Mouse (Mus musculus) lung, embryonic 15.5 days (tissue): Measurements from ENCODE around the gene Heatr9. TPM values are rescaled to one million over a fixed set of nuclear protein-coding genes. Genes with fewer than 3 reads are reported as not detected.
"Not testable (repeated sequence)": the region's sequence is repeated elsewhere in the genome, so short reads cannot be mapped to it uniquely, and the experiment has no call there.

Experiments used
- ATAC-seq: fragments of 200-750 bp; cut with Nextera tagmentation; 2 replicates; pipeline ENCODE4 v1.8.0; 2017; ENCODE audit warnings: moderate number of reproducible peaks, borderline replicate concordance; ENCODE audit not compliant: low FRiP score, low TSS enrichment; ENCODE audit errors: extremely low read depth
- H3K27ac ChIP-seq: fragments of 300-500 bp; sonication (generic); 2 replicates; pipeline ENCODE4 v1.5.1; 2015; ENCODE audit warnings: moderate library complexity, mild to moderate bottlenecking, inconsistent platforms
- H3K27me3 ChIP-seq: fragments of 300-500 bp; sonication (generic); 2 replicates; pipeline ENCODE4 v1.6.1; 2015; ENCODE audit warnings: inconsistent platforms
- H3K36me3 ChIP-seq: fragments of 300-500 bp; sonication (generic); 2 replicates; pipeline ENCODE4 v1.6.1; 2015; ENCODE audit warnings: inconsistent platforms
- H3K4me1 ChIP-seq: fragments of 300-500 bp; sonication (generic); 2 replicates; pipeline ENCODE4 v1.6.1; 2015; ENCODE audit warnings: inconsistent platforms
- H3K4me2 ChIP-seq: fragments of 300-500 bp; sonication (generic); 2 replicates; pipeline ENCODE4 v1.6.1; 2015; ENCODE audit warnings: inconsistent platforms, mild to moderate bottlenecking, moderate library complexity
- H3K4me3 ChIP-seq: fragments of 300-500 bp; sonication (generic); 2 replicates; pipeline ENCODE4 v1.5.1; 2015; ENCODE audit warnings: mild to moderate bottlenecking, inconsistent platforms
- H3K9ac ChIP-seq: fragments of 300-500 bp; sonication (generic); 2 replicates; pipeline ENCODE4 v1.6.1; 2015; ENCODE audit warnings: inconsistent platforms
- H3K9me3 ChIP-seq: fragments of 300-500 bp; sonication (generic); 2 replicates; pipeline ENCODE4 v1.6.1; 2016; ENCODE audit warnings: inconsistent platforms
- WGBS: fragments of 180-500 bp; shearing (Covaris S2); methylation state at CpG from one replicate; pipeline ENCODE4 v1.1.7; 2015; 5-methylcytosine and 5-hydroxymethylcytosine counted together
- polyA plus RNA-seq: library from polyadenylated mRNA; unstranded; fragments of >200 nt; fragmentation: Nextera tagmentation; extraction: Ambion mirVana; gene quantifications from 2 replicates; pipeline ENCODE4 v1.2.1, GENCODE M21; 2015

Gene Heatr9
- polyA plus RNA-seq, 1 experiment from 2014 or later: not detected

- Histone ChIP-seq H3K4me2 (no peak overlapping the region), H3K27ac (no peak overlapping the region), H3K4me1 (no peaks in the 10 kb centered on the region), H3K27me3 (no peaks in the 10 kb centered on the region), H3K36me3 (no peaks in the 10 kb centered on the region), H3K4me3 (no peak overlapping the region), H3K9me3 (no peaks in the 10 kb centered on the region), H3K9ac (no peak overlapping the region)
- 72% methylated on average over 5 of the region's 5 CpGs for WGBS
- no peak for ATAC-seq
Measured at GRCm38 (mm10) chr11:83551668-83552067, 29.7 kb upstream of the Heatr9 start.

- ATAC-seq, H3K4me2 ChIP-seq, H3K27ac ChIP-seq, H3K27me3 ChIP-seq, H3K9ac ChIP-seq, H3K9me3 ChIP-seq, H3K4me3 ChIP-seq, H3K36me3 ChIP-seq, H3K4me1 ChIP-seq: not testable (repeated sequence)
- WGBS: 78% methylated on average over 7 of the region's 7 CpGs
Measured at GRCm38 (mm10) chr11:83551037-83551436, 29.1 kb upstream of the Heatr9 start.

- WGBS: 78% methylated on average over 5 of the region's 5 CpGs
- Histone ChIP-seq H3K9me3 (no peaks in the 10 kb centered on the region), H3K27me3 (no peaks in the 10 kb centered on the region), H3K4me3 (no peak overlapping the region), H3K27ac (no peak overlapping the region), H3K4me2 (no peak overlapping the region), H3K9ac (no peak overlapping the region), H3K36me3 (no peaks in the 10 kb centered on the region), H3K4me1 (no peaks in the 10 kb centered on the region)
- no peak for ATAC-seq
Measured at GRCm38 (mm10) chr11:83550186-83550632, 28.2 kb upstream of the Heatr9 start.

GRCm38 (mm10) chr11:83544214-83544613, 22.2 kb upstream of the Heatr9 start:
- no peak overlapping the region for H3K9ac ChIP-seq
- H3K27ac ChIP-seq: no peak overlapping the region
- H3K4me1 ChIP-seq: no peaks in the 10 kb centered on the region
- no peak for ATAC-seq
- WGBS: 47% methylated on average over 3 of the region's 3 CpGs
- no peak overlapping the region for H3K4me3 ChIP-seq
- H3K27me3 ChIP-seq: no peaks in the 10 kb centered on the region
- H3K4me2 ChIP-seq: no peak overlapping the region
- H3K9me3 ChIP-seq: no peaks in the 10 kb centered on the region
- no peaks in the 10 kb centered on the region for H3K36me3 ChIP-seq

GRCm38 (mm10) chr11:83541415-83541814, 19.4 kb upstream of the Heatr9 start:
- no peaks in the 10 kb centered on the region for H3K4me1 ChIP-seq
- no peak overlapping the region for H3K4me3 ChIP-seq
- no peak overlapping the region for H3K27ac ChIP-seq
- H3K36me3 ChIP-seq: no peaks in the 10 kb centered on the region
- H3K4me2 ChIP-seq: no peak overlapping the region
- no peak overlapping the region for H3K9ac ChIP-seq
- 79% methylated on average over 3 of the region's 3 CpGs for WGBS
- H3K9me3 ChIP-seq: no peaks in the 10 kb centered on the region
- ATAC-seq: no peak
- no peaks in the 10 kb centered on the region for H3K27me3 ChIP-seq

GRCm38 (mm10) chr11:83540931-83541330, 19.0 kb upstream of the Heatr9 start:
- H3K9me3 ChIP-seq: no peaks in the 10 kb centered on the region

GRCm38 (mm10) chr11:83538705-83539314, 16.8 kb upstream of the Heatr9 start:
- no peaks in the 10 kb centered on the region for H3K9me3 ChIP-seq
- H3K36me3 ChIP-seq: no peaks in the 10 kb centered on the region
- 55% methylated on average over 3 of the region's 3 CpGs for WGBS
- H3K4me2 ChIP-seq: no peak overlapping the region
- H3K27ac ChIP-seq: no peak overlapping the region
- ATAC-seq: no peak
- H3K4me3 ChIP-seq: no peak overlapping the region
- peaks cover 9% of the 10 kb centered on the region for H3K4me1 ChIP-seq
- no peaks in the 10 kb centered on the region for H3K27me3 ChIP-seq
- H3K9ac ChIP-seq: no peak overlapping the region

More at GRCm38 (mm10) chr11:83540931-83541330, 19.0 kb upstream of the Heatr9 start:
- H3K4me3 ChIP-seq: no peak overlapping the region
- H3K36me3 ChIP-seq: no peaks in the 10 kb centered on the region
- H3K9ac ChIP-seq: no peak overlapping the region
- H3K4me2 ChIP-seq: no peak overlapping the region
- WGBS: 65% methylated on average over 2 of the region's 2 CpGs
- H3K27me3 ChIP-seq: no peaks in the 10 kb centered on the region
- H3K4me1 ChIP-seq: no peaks in the 10 kb centered on the region
- no peak for ATAC-seq
- H3K27ac ChIP-seq: no peak overlapping the region

- ATAC-seq: no peak
- Histone ChIP-seq H3K36me3 (no peaks in the 10 kb centered on the region), H3K4me2 (no peak overlapping the region), H3K4me1 (peaks cover 9% of the 10 kb centered on the region), H3K9me3 (no peaks in the 10 kb centered on the region), H3K4me3 (no peak overlapping the region), H3K27me3 (no peaks in the 10 kb centered on the region), H3K27ac (no peak overlapping the region), H3K9ac (no peak overlapping the region)
- 53% methylated on average over 3 of the region's 3 CpGs for WGBS
Measured at GRCm38 (mm10) chr11:83536831-83537230, 14.9 kb upstream of the Heatr9 start.

GRCm38 (mm10) chr11:83534609-83535423, 12.8 kb upstream of the Heatr9 start:
- Histone ChIP-seq H3K36me3 (no peaks in the 10 kb centered on the region), H3K4me2 (peak overlapping the region; percentile 35), H3K9ac (no peak overlapping the region), H3K4me3 (peak overlapping the region; percentile 6), H3K27ac (0 out of 2 replicates have a peak overlapping the region, but pooled peaks have one; percentile 6), H3K4me1 (peaks cover 9% of the 10 kb centered on the region), H3K9me3 (no peaks in the 10 kb centered on the region), H3K27me3 (no peaks in the 10 kb centered on the region)
- WGBS: 27% methylated on average over 13 of the region's 13 CpGs
- ATAC-seq: peak; percentile 83

- WGBS: 72% methylated on average over 8 of the region's 8 CpGs
- no peaks in the 10 kb centered on the region for H3K36me3 ChIP-seq
- 0 out of 2 replicates have a peak overlapping the region, but pooled peaks have one; percentile 6 for H3K4me3 ChIP-seq
- ATAC-seq: no peak
- H3K9ac ChIP-seq: no peak overlapping the region
- no peaks in the 10 kb centered on the region for H3K27me3 ChIP-seq
- H3K4me2 ChIP-seq: peak overlapping the region; percentile 35
- H3K9me3 ChIP-seq: no peaks in the 10 kb centered on the region
- 0 out of 2 replicates have a peak overlapping the region, but pooled peaks have one; percentile 6 for H3K27ac ChIP-seq
- peaks cover 9% of the 10 kb centered on the region for H3K4me1 ChIP-seq
Measured at GRCm38 (mm10) chr11:83534143-83534542, 12.2 kb upstream of the Heatr9 start.

- no peak overlapping the region for H3K4me2 ChIP-seq
- ATAC-seq: no peak
- peaks cover 9% of the 10 kb centered on the region for H3K4me1 ChIP-seq
- no peaks in the 10 kb centered on the region for H3K27me3 ChIP-seq
- H3K27ac ChIP-seq: no peak overlapping the region
- H3K9ac ChIP-seq: no peak overlapping the region
- no peak overlapping the region for H3K4me3 ChIP-seq
- no peaks in the 10 kb centered on the region for H3K36me3 ChIP-seq
- H3K9me3 ChIP-seq: no peaks in the 10 kb centered on the region
- 81% methylated on average over 1 of the region's 1 CpGs for WGBS
Measured at GRCm38 (mm10) chr11:83533192-83533591, 11.2 kb upstream of the Heatr9 start.

- Histone ChIP-seq H3K27me3 (no peaks in the 10 kb centered on the region), H3K9ac (no peak within 1 kb of the TSS), H3K4me3 (no peak within 1 kb of the TSS), H3K4me2 (no peak within 1 kb of the TSS), H3K4me1 (peaks cover 9% of the 10 kb centered on the region), H3K36me3 (no peaks in the 10 kb centered on the region), H3K27ac (no peak within 1 kb of the TSS), H3K9me3 (no peaks in the 10 kb centered on the region)
- ATAC-seq: no peak
- 86% methylated on average over 5 of the region's 5 CpGs for WGBS
Measured at GRCm38 (mm10) chr11:83530360-83530759, 8.4 kb upstream of the Heatr9 start, which contains the start of gene Ccl5. Gene Ccl5, minus strand, starts transcription at chr11:83530518.
